Mouse (Mus musculus): ENCODE data around the gene Rpl38.

- no peak for TF ChIP-seq EP300 (IDR thresholded peaks at IDR 0.05; ENCODE audit: insufficient read depth, low read depth, low read length)
- no peak for TF ChIP-seq CTCF (IDR thresholded peaks at IDR 0.05; ENCODE audit: low read depth, low read length)
Observed at GRCm38 (mm10) chr11:114662161-114662560, 6.2 kb upstream of the Rpl38 start.
